Mouse (Mus musculus): ENCODE results near the gene Cisd3. TPM values are rescaled to one million over a fixed set of nuclear protein-coding genes. Genes with fewer than 3 reads are reported as not detected.

Gene Cisd3
- polyA plus RNA-seq, 1 experiment, result 318 TPM

DNA sequence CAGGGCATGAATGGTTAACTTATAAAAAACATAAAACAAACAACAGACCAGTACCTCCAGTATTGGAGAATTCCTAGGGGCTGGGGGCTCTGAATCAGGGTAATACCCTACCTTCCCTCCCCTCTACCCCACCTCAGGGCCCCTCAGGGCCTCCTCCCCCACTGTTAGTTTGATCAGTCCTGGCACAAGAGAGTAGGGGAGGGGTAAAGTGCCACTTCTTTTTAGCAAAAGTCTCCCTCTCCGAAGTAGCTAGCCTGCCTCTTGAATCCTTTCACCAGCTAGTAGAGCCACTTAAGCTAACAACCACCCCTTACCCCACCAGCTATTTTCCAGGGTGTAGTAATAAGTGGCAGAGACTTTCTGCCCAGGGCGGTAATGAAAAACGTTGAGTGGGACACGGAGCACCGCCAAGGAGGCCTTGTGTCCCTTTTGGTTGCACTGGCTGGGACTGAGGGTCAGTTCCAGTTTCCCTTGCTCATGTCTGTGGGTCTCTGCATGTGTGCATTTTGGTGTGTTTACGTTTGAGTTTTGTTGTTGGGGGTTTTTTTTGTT lies 3.0 kb upstream of the Cisd3 start:
- DNase-seq (ENCODE audit: low read depth, low spot score), result no peak
- WGBS, result 81% methylated on average over 6 of the region's 6 CpGs

DNA sequence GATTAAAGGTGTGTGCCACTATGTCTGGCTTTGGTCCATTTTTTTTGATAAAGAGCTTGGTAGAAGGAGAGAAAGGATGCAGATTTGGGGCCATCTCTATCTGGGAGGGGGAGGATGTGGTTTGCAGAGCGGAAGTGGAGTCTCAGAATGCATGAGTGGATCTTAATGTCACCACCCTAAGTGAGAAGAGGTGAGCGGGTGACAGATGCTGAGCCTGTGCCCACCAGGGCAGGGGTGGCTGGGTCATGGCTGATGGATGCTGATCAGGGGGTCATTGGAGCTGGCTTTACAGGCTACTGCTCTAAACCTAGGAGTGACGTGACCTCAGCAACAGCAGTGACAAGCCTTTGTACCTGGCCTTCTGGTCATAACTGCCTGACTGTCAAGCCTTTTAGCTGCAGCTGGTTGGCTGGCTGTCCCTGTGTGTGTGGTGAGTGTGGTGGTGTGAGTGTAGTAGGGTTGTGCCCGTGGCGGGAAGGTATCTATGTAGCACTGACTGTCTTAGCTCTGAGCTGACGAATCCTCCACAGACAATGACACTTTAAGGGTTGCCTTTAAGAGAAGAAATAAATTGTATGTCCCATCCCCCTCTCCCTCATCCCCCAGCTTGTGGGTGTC lies 1.5 kb upstream of the Cisd3 start:
- WGBS, result 63% methylated on average over 6 of the region's 6 CpGs
- DNase-seq (ENCODE audit: low read depth, low spot score), result no peak

DNA sequence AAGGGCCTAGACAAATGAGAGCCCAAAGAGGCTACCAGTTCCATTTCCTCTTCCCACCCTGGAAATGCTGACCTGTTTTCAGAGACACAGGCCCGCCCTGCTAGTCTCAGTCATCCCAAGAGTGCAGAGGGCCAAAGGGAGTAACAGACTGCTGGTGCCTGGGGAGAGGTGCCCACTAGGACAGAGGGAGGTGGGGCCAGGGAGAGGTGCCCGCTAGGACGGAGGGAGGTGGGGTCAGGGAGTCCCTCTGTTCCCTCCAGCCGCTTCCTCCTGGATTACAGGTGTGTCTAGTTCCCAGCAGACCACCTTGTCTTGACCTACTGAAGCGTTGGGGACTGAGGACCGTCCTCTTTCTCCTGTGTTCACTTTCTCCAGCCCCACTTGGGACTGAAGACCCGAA lies 860 bp upstream of the Cisd3 start:
- WGBS, result 19% methylated on average over 7 of the region's 7 CpGs
- DNase-seq (ENCODE audit: low read depth, low spot score), result no peak

DNA sequence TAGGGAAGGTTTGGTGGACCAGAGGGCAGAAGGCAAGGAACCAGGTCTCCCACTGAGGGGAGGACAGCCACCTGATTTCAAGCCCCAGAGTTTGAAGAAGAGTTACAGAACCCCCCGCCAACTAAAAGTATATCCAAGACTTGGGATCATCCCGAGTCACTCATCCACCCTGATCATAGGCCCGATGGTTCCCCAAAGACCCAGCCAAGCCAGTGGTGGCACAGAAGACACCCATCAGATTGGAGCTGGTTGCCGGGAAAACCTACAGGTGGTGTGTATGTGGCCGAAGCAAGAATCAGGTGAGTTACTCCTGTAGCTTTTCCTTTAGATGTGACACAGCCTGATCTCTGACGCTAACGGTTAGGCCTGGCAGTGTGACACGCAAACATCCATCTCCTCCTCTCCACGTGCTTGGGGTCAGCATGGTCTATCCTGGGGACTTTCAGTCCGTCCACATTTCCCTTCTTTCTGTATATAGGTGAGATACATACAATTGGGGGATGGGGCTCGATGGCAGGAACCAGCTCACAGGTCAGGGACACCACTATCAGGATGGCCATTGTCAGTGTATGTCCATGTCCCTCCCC lies 789 bp downstream of the Cisd3 start:
- DNase-seq (ENCODE audit: low read depth, low spot score), result no peak
- WGBS, result 25% methylated on average over 11 of the region's 11 CpGs

DNA sequence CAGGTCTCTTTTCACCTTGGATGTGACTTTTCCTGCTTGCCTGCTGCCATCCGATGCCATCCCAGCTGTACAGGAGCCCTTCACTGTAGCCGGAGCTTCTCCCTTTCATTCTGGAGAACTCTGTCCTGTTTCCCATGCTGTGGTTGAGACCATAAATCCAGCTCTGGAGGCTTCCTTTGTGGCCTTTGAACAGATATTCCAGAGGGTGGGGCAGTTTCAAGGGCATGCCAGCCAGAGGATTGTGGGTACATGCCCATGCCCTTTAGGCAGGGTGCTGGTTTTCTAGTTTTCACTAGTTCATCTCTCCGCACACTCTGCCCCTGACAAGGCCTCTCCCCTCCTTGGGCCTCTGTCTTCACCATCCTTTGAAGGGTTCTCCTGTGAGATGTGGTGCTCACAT lies 1.4 kb downstream of the Cisd3 start:
- 39% methylated on average over 3 of the region's 3 CpGs for WGBS
- DNase-seq (ENCODE audit: low read depth, low spot score), result no peak

DNA sequence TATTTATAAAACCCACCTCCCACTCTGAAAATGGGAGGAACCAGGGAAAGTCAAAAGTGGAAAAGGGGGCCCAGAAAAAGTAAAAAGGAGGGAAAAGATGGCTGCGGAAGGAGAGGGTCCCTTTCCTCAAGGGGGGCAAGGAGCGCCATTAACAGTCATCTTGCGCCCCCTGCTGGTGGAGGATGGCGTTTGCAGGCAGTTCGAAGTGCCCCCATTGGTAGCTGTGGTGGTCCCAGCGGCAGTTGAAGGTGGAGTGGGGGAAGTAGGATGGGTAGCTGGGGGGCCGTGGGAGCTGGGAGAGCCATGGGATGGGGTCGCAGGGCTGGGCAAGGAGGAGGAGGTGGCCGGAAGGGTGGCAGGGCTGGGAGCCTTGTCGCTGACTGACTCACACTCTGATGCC lies 4.2 kb downstream of the Cisd3 start:
- WGBS, result 33% methylated on average over 10 of the region's 10 CpGs
- no peak for DNase-seq (ENCODE audit: low read depth, low spot score)

DNA sequence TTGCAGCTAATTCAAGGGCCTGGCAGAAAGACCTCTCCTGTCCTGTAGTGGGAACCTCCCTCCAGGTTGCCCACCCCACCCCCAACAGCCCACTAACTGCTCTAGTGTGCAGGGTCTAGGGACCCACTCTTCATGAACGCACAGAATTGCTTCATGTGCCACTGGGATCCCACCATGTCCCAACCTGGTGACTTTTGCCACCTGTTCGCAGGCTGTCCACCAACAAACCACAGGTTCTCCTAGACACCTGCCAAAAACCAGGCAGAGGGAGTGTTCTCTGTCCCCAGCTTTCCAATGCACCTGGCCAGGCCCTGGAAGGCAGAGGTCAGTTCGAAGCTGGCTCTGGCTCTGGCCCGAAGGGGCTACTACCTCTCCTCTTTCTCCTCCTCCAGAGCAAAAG lies 8.8 kb downstream of the Cisd3 start:
- WGBS, result 68% methylated on average over 4 of the region's 4 CpGs
- no peak for DNase-seq (ENCODE audit: low read depth, low spot score)

DNA sequence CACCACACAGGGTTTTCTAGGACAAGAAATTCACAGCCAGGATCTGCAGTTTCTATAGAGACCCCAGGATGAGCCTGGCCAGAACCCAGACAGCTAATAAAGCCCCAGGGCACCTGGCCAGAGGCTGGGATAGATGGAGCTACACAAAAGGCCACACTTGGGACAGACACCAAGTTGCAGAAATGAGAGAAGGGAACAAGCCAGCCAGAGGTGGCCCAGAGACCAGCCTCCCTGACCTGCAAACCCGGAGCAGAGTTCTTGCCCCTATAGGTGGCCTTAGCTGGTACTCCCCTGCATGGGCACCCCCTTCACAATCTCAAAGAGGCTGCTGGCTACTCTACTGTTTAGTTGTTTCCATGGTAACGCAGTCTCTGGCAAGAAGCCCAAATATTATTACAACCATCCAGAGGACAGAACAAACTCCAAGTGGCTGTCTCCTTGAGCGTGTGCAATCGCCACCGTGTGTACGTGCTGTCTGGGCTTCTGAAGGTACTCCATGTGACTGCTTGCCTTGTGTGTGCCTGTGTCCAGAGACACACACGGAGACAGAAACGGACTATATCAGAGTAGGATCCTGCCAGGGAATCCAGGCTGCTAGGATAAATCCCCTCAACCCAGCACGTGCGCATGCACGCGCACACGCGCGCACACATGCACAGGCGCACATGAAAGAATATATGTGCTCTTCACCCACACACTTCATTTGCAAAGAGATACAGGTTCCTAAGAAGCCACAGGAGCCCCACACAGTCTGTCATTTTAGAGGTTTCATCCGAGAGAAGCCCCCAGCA lies 9.5 kb downstream of the Cisd3 start:
- DNase-seq (ENCODE audit: low read depth, low spot score), result no peak
- WGBS, result 40% methylated on average over 17 of the region's 17 CpGs

DNA sequence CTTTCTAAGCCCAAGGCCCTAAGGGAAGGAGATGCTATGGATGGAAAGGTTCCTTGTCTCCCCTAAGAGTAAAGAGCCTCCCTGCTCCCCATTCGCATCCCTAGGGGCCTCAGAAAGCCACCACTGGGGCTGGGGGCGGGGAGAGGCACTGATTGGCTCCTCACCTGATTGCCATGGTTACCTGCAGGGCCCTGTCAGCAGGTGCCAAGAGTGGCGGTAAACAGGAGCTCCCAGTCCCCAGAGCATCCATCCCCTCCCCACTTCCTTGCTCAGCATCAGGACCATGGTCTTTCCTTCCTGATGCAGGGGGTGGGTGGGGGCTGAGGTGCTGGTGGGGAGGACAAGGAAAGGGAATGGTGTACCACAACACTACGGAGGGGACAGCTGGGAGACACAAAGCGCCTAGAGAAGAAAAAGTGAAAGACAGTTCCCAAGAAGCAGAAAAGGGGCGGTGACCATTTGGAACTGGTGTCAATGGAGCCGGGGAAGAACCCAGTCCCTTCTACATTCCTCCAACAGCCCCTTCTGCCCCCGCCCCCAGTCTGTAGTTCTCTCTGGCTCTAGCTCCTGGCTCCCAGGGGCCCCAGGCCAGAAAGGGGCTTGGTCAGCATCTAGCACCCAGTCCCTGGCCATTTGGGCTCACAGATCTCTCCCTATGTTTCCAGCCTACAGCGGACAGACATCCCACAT lies 10.2 kb downstream of the Cisd3 start:
- no peak for DNase-seq (ENCODE audit: low read depth, low spot score)
- 66% methylated on average over 9 of the region's 9 CpGs for WGBS

DNA sequence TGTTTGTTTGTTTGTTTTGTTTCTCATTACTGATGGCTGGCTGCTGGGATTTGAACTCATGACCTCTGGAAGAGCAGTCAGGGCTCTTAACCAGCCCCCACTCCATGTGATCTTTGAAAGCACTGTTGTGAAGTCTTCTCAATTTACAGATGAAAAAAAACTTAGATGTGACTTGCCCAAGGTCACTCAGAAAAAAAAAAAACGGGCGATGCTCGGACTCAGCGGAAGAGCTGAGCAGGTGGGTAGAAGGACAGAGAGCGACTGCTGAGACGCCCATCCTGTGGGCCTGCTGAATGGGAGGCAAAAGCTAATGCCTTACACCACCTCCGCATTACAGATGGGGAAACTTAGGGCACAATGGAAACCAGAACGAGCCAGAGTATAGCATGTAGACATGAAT lies 11.0 kb downstream of the Cisd3 start:
- no peak for DNase-seq (ENCODE audit: low read depth, low spot score)
- 82% methylated on average over 8 of the region's 8 CpGs for WGBS

DNA sequence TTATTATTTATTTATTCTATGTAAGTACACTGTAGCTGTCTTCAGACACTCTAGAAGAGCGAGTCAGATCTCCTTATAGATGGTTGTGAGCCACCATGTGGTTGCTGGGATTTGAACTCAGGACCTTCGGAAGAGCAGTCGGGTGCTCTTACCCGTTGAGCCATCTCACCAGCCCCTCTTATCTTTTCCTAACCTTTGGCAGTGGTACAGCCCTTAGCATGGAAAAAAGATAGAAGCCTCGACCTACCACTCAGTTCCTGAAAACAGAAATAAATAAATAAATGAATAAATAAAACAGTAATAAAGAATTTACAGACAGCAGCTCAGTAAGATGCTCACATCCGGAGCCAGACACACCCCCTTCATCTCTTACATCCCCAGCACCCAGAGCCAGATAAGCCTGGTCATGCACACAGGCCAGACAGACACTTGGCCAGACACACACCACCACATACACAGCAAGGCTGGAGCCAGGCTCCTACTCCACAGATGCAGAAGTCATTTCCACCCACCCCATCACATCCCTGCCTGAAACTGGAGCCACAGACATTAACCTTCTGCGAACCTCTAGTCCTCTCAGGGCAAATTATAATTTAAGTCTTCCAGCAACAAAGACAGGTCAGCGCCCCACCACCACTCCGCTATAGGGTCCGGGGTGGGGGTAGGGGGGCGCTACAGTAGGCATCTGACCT lies 11.7 kb downstream of the Cisd3 start:
- DNase-seq (ENCODE audit: low read depth, low spot score), result no peak
- 69% methylated on average over 11 of the region's 11 CpGs for WGBS

DNA sequence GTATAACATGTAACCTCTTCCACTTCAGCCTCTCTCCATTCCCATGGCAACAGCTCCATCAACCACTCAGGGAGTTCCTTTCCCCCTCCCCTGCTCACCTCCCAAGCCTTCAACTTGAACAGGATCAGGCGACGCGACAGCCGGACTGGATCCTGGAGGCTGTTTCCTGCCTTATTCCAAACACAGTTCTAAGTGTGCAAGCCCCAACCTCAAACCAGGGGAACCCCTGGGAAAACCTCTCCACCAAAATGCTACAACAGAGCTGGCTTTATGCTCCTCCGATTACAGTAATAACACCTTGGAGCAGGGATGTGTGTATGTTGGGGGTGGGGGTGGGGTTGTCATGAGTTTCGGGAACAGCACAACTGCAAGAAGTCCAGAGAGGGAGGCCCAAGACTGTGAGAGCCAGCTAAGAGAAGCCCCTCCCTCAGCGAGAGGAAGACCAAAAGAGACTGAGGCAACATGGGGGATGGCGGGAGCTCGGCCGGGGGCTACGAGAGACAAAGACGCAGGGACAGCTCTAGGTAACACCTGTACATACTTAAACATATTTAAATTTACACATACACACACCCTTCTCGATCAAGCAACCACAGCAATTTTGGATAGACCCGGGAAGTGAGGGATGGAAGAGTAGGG lies 12.4 kb downstream of the Cisd3 start:
- 22% methylated on average over 14 of the region's 14 CpGs for WGBS
- no peak for DNase-seq (ENCODE audit: low read depth, low spot score)

DNA sequence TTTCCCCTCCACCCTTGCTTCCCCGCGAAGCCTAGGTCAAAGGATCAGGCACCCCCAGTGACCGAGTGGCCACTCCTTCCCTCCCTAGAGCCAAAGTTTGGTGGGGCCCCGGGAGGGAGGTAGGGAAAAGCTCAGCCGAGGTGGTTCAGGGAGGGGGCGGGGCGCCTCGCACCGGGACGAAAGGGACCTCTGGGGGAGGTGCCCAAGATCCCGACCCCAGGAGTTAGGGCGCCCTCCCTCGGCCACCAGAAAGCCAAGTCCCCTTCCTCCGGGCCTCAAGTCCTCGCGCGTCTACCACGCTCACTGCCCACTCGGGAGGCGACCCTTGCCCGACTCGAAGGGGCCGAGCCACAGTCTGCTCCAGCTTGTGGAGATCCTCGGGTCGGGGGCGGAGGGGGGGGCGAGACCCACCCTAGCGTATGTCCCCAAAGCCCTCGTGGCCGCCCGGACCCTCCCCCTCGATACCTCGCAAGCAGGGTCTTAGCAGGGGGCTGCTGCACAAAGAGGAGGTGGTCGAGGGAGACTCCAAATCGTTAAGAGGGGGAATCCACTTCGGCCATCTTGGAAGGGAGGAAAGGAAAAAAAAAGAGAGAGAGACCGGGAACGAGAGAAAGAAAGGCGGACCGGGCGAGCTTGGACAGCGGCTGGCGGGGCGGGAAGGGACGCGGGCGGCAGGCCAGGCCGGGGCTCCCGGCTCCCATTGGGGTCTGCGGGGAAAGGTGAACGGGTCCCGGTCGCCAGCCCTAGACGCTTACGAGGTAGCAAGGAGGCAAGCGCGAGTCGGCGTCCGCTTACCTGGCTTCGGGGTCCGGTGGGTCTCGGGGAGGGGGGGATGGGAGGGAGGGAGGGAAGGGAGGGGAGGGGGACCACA lies 13.3 kb downstream of the Cisd3 start:
- DNase-seq (ENCODE audit: low read depth, low spot score), result no peak
- under 1% methylated on average over 60 of the region's 63 CpGs for WGBS

DNA sequence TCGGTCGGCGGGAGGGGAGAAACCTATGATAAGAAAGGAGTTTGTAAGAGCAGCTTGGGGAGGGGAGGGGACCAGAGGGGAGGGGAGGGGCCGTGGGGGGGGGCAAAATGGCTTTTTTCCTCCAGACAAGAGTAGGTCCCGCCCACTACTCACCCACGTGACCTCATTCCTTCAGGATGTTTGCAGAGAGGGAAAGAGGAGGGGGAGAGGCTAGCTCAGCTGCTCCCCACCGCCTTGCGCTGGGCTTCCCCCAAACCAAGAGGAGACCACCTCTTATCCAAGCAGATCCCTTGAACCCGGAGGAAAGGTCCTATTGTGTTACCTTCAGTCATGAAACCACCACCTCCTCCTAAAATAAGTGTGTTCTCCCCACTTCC lies 14.0 kb downstream of the Cisd3 start:
- DNase-seq (ENCODE audit: low read depth, low spot score), result no peak
- 0% methylated on average over 5 of the region's 9 CpGs for WGBS

DNA sequence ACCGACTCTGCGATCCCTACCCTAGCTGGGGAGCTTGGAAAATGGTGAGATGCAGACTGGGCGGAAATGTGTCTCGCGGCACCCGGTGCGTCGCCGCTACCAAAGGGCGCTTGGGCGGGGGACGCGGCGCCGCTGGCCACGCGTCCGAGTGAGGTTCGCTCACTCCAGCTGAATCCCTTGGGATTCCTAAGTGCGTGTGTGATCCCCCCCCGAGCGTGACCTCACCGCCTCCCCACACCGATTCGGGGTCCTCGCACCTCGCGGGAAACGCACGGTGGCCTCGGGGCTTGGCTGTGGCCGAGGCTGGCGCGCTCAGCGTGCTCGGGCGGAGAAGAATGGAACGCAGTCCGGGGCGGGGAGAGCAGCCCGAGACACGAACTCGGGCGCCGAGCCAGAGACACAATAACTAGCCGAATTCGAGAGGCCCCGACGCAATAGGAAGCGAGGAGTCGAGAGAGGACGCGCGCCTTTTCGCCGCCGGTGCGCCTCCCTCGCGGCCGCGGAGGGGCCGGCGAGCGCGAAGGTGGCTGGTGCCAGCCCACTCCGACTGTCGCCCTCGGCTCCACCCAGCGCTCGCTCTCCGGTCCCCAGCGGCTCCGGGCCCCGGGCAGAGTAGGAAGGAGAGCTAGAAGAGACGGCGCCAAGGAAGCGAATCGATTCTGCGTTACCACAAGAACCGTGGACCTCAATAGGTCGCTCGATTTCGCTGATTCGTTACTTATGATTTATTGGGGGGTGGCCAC lies 14.5 kb downstream of the Cisd3 start, which contains the start of gene Pcgf2:
Gene Pcgf2 (minus strand): TSS at position 495 of the 743 bp plus-strand sequence.
- no peak for DNase-seq (ENCODE audit: low read depth, low spot score)
- under 1% methylated on average over 85 of the region's 85 CpGs for WGBS

DNA sequence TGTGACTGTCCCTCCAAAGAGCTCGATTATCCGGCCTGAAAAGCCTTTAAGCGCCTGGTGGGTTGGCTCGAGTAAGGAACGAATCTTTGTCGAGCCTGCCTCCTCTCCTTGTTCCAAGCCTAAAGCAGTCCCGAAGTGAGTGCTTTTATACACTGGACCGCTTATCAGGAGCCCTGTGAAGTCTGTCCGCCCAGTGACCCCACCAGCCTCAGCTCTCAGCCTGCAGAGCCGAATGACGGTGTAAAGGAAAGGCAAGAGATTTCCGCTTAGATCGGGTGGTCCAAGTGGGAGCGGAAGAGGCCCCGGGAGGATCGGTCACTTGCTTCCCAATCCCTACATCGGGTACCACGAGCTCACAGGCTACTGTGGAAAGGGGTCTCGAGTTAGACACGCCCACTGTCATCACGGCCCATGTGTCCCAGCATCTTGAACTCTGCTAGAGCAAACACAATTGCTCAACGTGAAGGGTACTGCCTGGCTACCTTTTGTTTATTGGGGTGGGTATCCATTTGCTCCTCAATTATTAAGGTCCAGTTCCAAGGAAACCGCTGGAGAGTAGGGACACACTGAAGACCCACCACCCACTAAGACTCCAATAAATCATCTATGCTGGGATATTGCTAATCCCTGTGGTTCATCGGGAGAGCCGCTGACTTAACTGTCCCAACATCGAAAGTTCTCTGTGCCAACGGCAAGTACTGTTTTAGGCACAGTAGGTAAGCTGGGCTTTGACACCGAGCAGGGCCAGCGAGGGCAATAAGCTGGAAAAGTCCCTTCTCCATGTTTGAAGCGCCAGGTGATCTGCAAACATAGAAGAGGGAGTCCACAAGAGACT lies 15.3 kb downstream of the Cisd3 start:
- WGBS, result 16% methylated on average over 30 of the region's 30 CpGs
- DNase-seq (ENCODE audit: low read depth, low spot score), result no peak

Measured in large intestine, adult 2 months (tissue).